Mouse (Mus musculus) adrenal gland, adult 8-10 months (tissue): Measurements from ENCODE around the gene Olfr824. TPM values are rescaled to one million over a fixed set of nuclear protein-coding genes. Genes with fewer than 3 reads are reported as not detected.
A peak's percentile ranks its signal among the peaks of the same experiment; 100 is the strongest.
"Not testable (repeated sequence)": the region's sequence is repeated elsewhere in the genome, so short reads cannot be mapped to it uniquely, and the experiment has no call there.

Experiments
- DNase-seq: peaks from one replicate; pipeline ENCODE4 v3.0.0; 2022
- total RNA-seq, 4 experiments: library from RNA; stranded (reverse); gene quantifications; 2 replicates each; pipeline ENCODE4 v1.2.4; 2022

Gene Olfr824
- not detected for total RNA-seq

GRCm38 (mm10) chr10:130129900-130130299, at the start of gene Olfr824:
Gene Olfr824, minus strand, starts transcription at chr10:130130000.
- DNase-seq = not testable (repeated sequence)

DNA sequence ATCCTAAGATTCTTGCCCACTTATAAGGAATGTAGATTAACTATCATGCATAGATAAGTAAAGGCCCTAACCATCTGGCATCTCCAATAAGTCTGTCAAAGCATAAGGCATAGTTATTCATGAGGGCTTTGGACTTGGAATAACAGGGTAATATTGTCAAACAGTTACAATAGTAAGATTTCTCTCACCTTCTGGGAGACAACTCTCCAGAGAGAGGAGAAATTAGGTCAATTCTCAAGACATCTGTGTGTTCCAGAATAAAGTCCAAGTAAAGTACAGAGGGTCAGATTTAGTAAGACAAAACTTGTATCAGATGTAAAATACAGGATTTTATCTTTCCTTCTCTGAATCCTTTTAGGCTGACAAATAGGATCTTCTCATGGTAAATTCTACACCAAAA, 36.9 kb upstream of the Olfr824 start, which contains the start of gene Olfr825:
TSS of gene Olfr825 (minus strand) at position 101 of the 400 bp plus-strand sequence.
- DNase-seq = no peak

DNA sequence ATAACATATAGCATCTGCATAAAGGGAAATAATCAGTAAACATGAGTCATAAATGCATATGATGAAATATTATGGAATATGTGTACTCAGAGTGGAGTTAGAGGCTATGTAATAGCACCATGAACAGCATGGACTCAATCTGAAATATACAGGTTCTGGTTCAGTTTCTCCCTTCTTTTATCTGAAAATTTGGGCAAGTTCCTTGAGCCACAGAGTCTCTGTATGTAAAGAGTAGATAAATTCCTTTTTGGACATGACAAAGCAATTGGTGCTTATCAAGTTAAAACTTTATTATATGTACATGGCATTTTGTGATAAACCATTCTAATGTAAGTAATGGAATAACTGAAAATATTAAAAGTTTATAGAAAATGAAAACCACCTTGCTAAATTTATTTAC, 35.4 kb upstream of the Olfr824 start:
- DNase-seq = no peak

- no peak for DNase-seq
Measured at GRCm38 (mm10) chr10:130144121-130144520, 14.3 kb upstream of the Olfr824 start.

- DNase-seq = peak; percentile 40
Measured at GRCm38 (mm10) chr10:130142481-130142880, 12.7 kb upstream of the Olfr824 start.

GRCm38 (mm10) chr10:130134811-130135210, 5.0 kb upstream of the Olfr824 start:
- DNase-seq = no peak

- DNase-seq = not testable (repeated sequence)
Measured at GRCm38 (mm10) chr10:130116045-130116444, 13.8 kb downstream of the Olfr824 start.

- not testable (repeated sequence) for DNase-seq
Measured at GRCm38 (mm10) chr10:130115283-130115682, 14.5 kb downstream of the Olfr824 start, which contains the start of gene Olfr823. Gene Olfr823, minus strand, starts transcription at chr10:130115383.

- no peak for DNase-seq
Measured at GRCm38 (mm10) chr10:130096104-130096503, 33.7 kb downstream of the Olfr824 start.

DNA sequence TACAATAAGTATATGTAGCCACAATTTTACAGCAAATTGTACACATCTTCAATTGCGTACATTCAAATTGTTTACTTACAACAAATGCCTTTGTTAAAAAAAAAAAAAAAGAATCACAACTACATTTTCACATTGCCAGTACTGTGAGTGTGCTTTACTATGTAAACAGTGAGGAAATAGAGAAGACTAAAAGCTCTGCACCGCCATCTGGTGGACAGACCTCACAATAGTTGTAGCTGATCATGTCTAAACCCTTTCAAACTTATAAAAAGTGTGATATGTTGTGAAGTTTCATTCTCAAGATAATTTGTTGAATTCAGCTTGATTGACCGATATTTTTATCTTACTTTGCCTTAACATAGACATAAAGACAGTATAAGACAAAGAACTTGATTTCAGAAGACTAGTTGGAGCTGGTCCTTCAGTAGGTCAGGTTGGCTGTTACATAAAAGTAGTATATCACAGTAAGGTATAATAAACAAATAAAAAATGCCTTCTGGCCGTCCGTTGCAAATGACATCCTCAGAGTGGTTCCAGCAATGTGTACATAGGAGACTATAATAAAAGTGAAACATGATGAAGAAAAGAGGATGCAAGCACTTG, 36.9 kb downstream of the Olfr824 start:
- no peak for DNase-seq

Other genes starting within 250 kb of the Olfr824 start
- gene Olfr815, start 224.1 kb downstream of the Olfr824 start, total RNA-seq = under 1 TPM in 1 of 4 experiments, not detected in 3; 0.32 TPM
- not detected for gene Olfr816, start 214.4 kb downstream of the Olfr824 start, total RNA-seq
- gene Olfr818, start 180.9 kb downstream of the Olfr824 start, total RNA-seq = not detected
- gene Olfr819, start 162.7 kb downstream of the Olfr824 start, total RNA-seq = not detected
- not detected for gene Olfr247, start 153.9 kb downstream of the Olfr824 start, total RNA-seq
- gene Gm10310, start 144.9 kb downstream of the Olfr824 start, total RNA-seq = not detected
- not detected for gene Olfr820, start 117.4 kb downstream of the Olfr824 start, total RNA-seq
- not detected for gene Olfr821, start 99.7 kb downstream of the Olfr824 start, total RNA-seq
- gene Olfr822, start 58.8 kb downstream of the Olfr824 start, total RNA-seq = not detected
- gene Olfr823, start 14.6 kb downstream of the Olfr824 start, total RNA-seq = not detected
- not detected for gene Olfr825, start 36.8 kb upstream of the Olfr824 start, total RNA-seq
- gene Olfr826, start 54.2 kb upstream of the Olfr824 start, total RNA-seq = not detected
- not detected for gene Olfr827, start 84.4 kb upstream of the Olfr824 start, total RNA-seq
- gene Neurod4, start 150.2 kb upstream of the Olfr824 start, total RNA-seq = 1 to 10 TPM in 3 of 4 experiments, under 1 TPM in 1; 0.45 to 2.2 (median 1.4) TPM
- under 1 TPM in 3 of 4 experiments, not detected in 1; 0.46 to 0.91 (median 0.80) TPM for gene Tespa1, start 192.9 kb upstream of the Olfr824 start, total RNA-seq